In the genomic region with DNA sequence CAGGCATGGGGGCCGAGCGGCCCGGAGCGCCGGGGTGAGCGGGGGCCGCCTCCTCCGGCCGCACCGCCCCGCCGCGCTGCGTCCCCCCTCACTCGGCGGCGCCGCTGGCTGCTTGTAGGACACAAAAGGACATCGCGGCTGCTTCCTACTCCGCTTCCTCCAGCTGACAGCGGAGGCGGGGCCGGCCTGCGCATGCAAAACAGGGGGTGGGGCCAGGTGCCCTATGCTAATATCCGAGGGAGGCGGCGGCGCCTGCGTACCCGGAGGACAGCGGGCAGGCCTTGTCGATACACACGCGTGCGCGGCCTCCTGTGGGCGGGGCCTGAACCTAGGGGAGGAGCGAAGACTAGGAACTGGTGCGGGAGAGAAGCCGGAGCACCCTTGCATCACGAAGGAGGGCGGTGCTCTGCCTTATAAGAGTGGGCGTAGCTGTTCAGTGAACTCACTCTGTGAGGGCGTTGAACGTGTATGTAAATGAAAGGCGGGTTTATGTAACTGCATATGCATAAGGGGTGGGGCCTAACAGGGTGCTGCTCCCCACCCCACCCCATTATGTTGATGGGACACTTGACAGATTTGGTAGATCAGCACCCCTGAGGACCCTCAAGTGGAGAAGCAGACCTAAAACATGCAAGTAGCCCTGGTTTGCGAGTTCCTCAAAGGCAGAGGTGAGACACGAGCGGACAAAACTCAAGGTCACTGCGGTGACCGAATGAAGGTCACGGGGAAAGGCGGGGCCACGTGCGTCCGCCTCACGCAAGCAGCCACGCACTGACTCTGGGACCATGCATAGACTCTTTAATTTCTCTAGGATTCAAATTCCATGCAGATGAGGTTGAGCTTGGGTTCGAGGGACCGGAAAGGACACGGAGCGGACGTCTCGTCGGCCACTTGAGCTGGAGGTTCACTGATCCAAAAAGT, we compare ENCODE assay signal across 8 mouse cellular contexts. TPM values are rescaled to one million over a fixed set of nuclear protein-coding genes. Genes with fewer than 3 reads are reported as not detected.
DNase-seq lines count a peak whose midpoint lies in the region; ATAC-seq and TF ChIP-seq lines count a peak whose summit lies in the region.

A gene (minus strand): TSS at position 167 of the 921 bp plus-strand sequence.

- peak; percentile 52 to 60; a peak in 3 of 4 replicates for TF ChIP-seq POLR2A in MEL (IDR thresholded peaks at IDR 0.05; ENCODE audit: control insufficient read depth in 1 of 2, insufficient read depth in 1 of 2, low read depth in 1 of 2, low read length in 2 of 2, poor library complexity in 1 of 2)
- TF ChIP-seq POLR2A in cerebellum, adult 2 months (IDR thresholded peaks at IDR 0.05; ENCODE audit: borderline replicate concordance, insufficient read depth, low read length): peak; percentile 76

- H3K79me2 ChIP-seq in MEL (ENCODE audit: control insufficient read depth, insufficient read depth, low read length, poor library complexity): peaks cover 15% of the 10 kb centered on the region

- no peak for TF ChIP-seq RAD21 in MEL (IDR thresholded peaks at IDR 0.05; ENCODE audit: low read depth, low read length)

- H3K27me3 ChIP-seq in MEL (ENCODE audit: control insufficient read depth in 1 of 2, insufficient read depth in 2 of 2, low read length in 2 of 2): no peaks in the 10 kb centered on the region
- no peaks in the 10 kb centered on the region for H3K27me3 ChIP-seq in cerebellum, adult 2 months (ENCODE audit: control insufficient read depth, insufficient read depth, low read length)
- peaks cover 37% of the 10 kb centered on the region for H3K27me3 ChIP-seq in forebrain, postnatal 0 days (ENCODE audit: insufficient read depth, low read length)
- H3K27me3 ChIP-seq in lung, embryonic 15.5 days: peaks cover 44% of the 10 kb centered on the region

- peaks cover 0 to 5% of the 10 kb centered on the region in 2 experiments; a peak in 2 of 4 replicates for H3K36me3 ChIP-seq in MEL (ENCODE audit: control insufficient read depth in 1 of 2, insufficient read depth in 2 of 2, low read length in 2 of 2)
- peaks cover 4% of the 10 kb centered on the region; the same call in 1 of the 2 replicates for H3K36me3 ChIP-seq in forebrain, postnatal 0 days (ENCODE audit: insufficient read depth)
- H3K36me3 ChIP-seq in lung, embryonic 15.5 days: no peaks in the 10 kb centered on the region

- peaks cover 0 to 10% of the 10 kb centered on the region in 2 experiments; a peak in 1 of 4 replicates for H3K4me1 ChIP-seq in MEL (ENCODE audit: control insufficient read depth in 1 of 2, insufficient read depth in 2 of 2, low read length in 2 of 2)
- peaks cover 14% of the 10 kb centered on the region for H3K4me1 ChIP-seq in cerebellum, adult 2 months (ENCODE audit: control insufficient read depth, insufficient read depth, low read length)
- peaks cover 10% of the 10 kb centered on the region for H3K4me1 ChIP-seq in forebrain, postnatal 0 days (ENCODE audit: insufficient read depth)
- H3K4me1 ChIP-seq in lung, embryonic 15.5 days: peaks cover 35% of the 10 kb centered on the region

- H3K9ac ChIP-seq in MEL (ENCODE audit: control insufficient read depth, low read depth, low read length, poor library complexity, severe bottlenecking): peak within 1 kb of the TSS; percentile 88
- H3K9ac ChIP-seq in forebrain, postnatal 0 days: peak within 1 kb of the TSS; percentile 84
- peak within 1 kb of the TSS; percentile 70 for H3K9ac ChIP-seq in lung, embryonic 15.5 days

- DNase-seq in MEL (ENCODE audit: low read depth, low spot score): peak; percentile 100
- DNase-seq in cerebellum, adult 2 months: peak; percentile 100
- DNase-seq in forebrain, postnatal 0 days: peak; percentile 99
- peak; percentile 100 for DNase-seq in heart, postnatal 4 days
- peak; percentile 100 for DNase-seq in layer of hippocampus, adult 8-10 months (ENCODE audit: low spot score in 2 of 2)
- DNase-seq in ovary, adult 18-20 months (ENCODE audit: low spot score): peak; percentile 100
- peak; percentile 100 for DNase-seq in thymus, postnatal 0 days (ENCODE audit: low spot score)

- ATAC-seq in forebrain, postnatal 0 days: peak; percentile 97
- peak; percentile 95 for ATAC-seq in lung, embryonic 15.5 days (ENCODE audit: borderline replicate concordance, extremely low read depth, low FRiP score, low TSS enrichment)

- TF ChIP-seq EP300 in MEL (IDR thresholded peaks at IDR 0.05; ENCODE audit: low read depth in 1 of 2, low read length in 2 of 2): no peak

- no peaks in the 10 kb centered on the region for H3K9me3 ChIP-seq in MEL (replicated peaks; ENCODE audit: insufficient read depth, low read length)
- H3K9me3 ChIP-seq in forebrain, postnatal 0 days (ENCODE audit: low read length): no peaks in the 10 kb centered on the region
- H3K9me3 ChIP-seq in lung, embryonic 15.5 days: no peaks in the 10 kb centered on the region

- under 1% methylated on average over 64 of the region's 66 CpGs for whole genome bisulfite sequencing in cerebellum, adult 2 months
- under 1% methylated on average over 66 of the region's 66 CpGs for WGBS in forebrain, postnatal 0 days
- WGBS in lung, embryonic 15.5 days: under 1% methylated on average over 66 of the region's 66 CpGs

- peak within 1 kb of the TSS; percentile 82 for H3K27ac ChIP-seq in MEL (ENCODE audit: control insufficient read depth, low read depth, low read length)
- peak within 1 kb of the TSS; percentile 93 for H3K27ac ChIP-seq in cerebellum, adult 2 months (ENCODE audit: insufficient read depth, low read length)
- peak within 1 kb of the TSS; percentile 85 for H3K27ac ChIP-seq in forebrain, postnatal 0 days (ENCODE audit: low read depth, low read length)
- H3K27ac ChIP-seq in lung, embryonic 15.5 days: peak within 1 kb of the TSS; percentile 79

- H3K4me3 ChIP-seq in MEL (ENCODE audit: control insufficient read depth in 1 of 2, insufficient read depth in 1 of 2, low read depth in 2 of 2, low read length in 2 of 2): peak within 1 kb of the TSS; percentile 83 to 92
- H3K4me3 ChIP-seq in cerebellum, adult 2 months (replicated peaks; ENCODE audit: insufficient read depth, low read depth, low read length): peak within 1 kb of the TSS; percentile 70
- peak within 1 kb of the TSS; percentile 98 for H3K4me3 ChIP-seq in forebrain, postnatal 0 days (ENCODE audit: low read depth, low read length)
- peak within 1 kb of the TSS; percentile 82 for H3K4me3 ChIP-seq in lung, embryonic 15.5 days

- peak within 1 kb of the TSS; percentile 88 for H3K4me2 ChIP-seq in forebrain, postnatal 0 days (ENCODE audit: low read depth)
- peak within 1 kb of the TSS; percentile 76 for H3K4me2 ChIP-seq in lung, embryonic 15.5 days

- TF ChIP-seq CTCF in MEL (IDR thresholded peaks at IDR 0.05 in 2 of 3, conservative IDR thresholded peaks at IDR 0.05 in 1 of 3; ENCODE audit: control insufficient read depth in 1 of 3, insufficient read depth in 1 of 3, low read depth in 2 of 3, low read length in 3 of 3, poor library complexity in 1 of 3, severe bottlenecking in 1 of 3): no peak
- TF ChIP-seq CTCF in cerebellum, adult 2 months (IDR thresholded peaks at IDR 0.05; ENCODE audit: borderline replicate concordance, insufficient read depth, low read depth, low read length): no peak
- TF ChIP-seq CTCF in forebrain, postnatal 0 days (IDR thresholded peaks at IDR 0.05; ENCODE audit: low read depth): no peak; the same call in 1 of the 2 replicates

TF ChIP-seq in MEL, 35 proteins besides CTCF, POLR2A, EP300 and RAD21 (continues in another document):
- TF ChIP-seq TBP (IDR thresholded peaks at IDR 0.05; ENCODE audit: low read depth, low read length) (peak; percentile 86), POLR2AphosphoS2 (IDR thresholded peaks at IDR 0.05; ENCODE audit: low read length) (0 out of 2 replicates have a peak, but pooled peaks have one; percentile 8), SIN3A (IDR thresholded peaks at IDR 0.05; ENCODE audit: low read length) (peak; percentile 81), CHD1 (IDR thresholded peaks at IDR 0.05; ENCODE audit: low read depth, low read length) (no peak), ELF1 (IDR thresholded peaks at IDR 0.05; ENCODE audit: low read depth, low read length) (peak; percentile 77), CHD2 (IDR thresholded peaks at IDR 0.05; ENCODE audit: low read length) (no peak), ZKSCAN1 (IDR thresholded peaks at IDR 0.05; ENCODE audit: low read depth, low read length) (no peak), RCOR1 (IDR thresholded peaks at IDR 0.05; ENCODE audit: low read depth, low read length) (no peak), BHLHE40 (IDR thresholded peaks at IDR 0.05; ENCODE audit: borderline replicate concordance, low read depth, low read length) (no peak), TAL1 (IDR thresholded peaks at IDR 0.05; ENCODE audit: low read length) (no peak), NELFE (IDR thresholded peaks at IDR 0.05; ENCODE audit: low read depth, low read length) (peak; percentile 44), MYB (IDR thresholded peaks at IDR 0.05; ENCODE audit: low read depth, low read length) (peak; percentile 38; the same call in 1 of the 2 replicates), KAT2A (conservative IDR thresholded peaks at IDR 0.05; ENCODE audit: low read depth, low read length) (no peak), GATA1 (IDR thresholded peaks at IDR 0.05; ENCODE audit: low read depth, low read length) (no peak), ETS1 (IDR thresholded peaks at IDR 0.05; ENCODE audit: low read depth, low read length) (peak; percentile 82), E2F4 (IDR thresholded peaks at IDR 0.05; ENCODE audit: borderline replicate concordance, low read depth, low read length) (no peak), ZC3H11A (IDR thresholded peaks at IDR 0.05; ENCODE audit: low read depth, low read length) (no peak), ZMIZ1 (IDR thresholded peaks at IDR 0.05; ENCODE audit: low read depth, low read length) (0 out of 2 replicates have a peak, but pooled peaks have one; percentile 35), SMC3 (IDR thresholded peaks at IDR 0.05; ENCODE audit: low read depth, low read length) (no peak), TCF12 (IDR thresholded peaks at IDR 0.05; ENCODE audit: low read depth, low read length) (0 out of 2 replicates have a peak, but pooled peaks have one; percentile 5), GABPA (IDR thresholded peaks at IDR 0.05; ENCODE audit: low read depth, low read length) (no peak)

RNA-seq across cellular contexts. Expression of the gene that starts here (rescaled TPM):
- 30.5 and 40.9 TPM in 2 replicates for total RNA-seq in MEL (2012; rRNA removed)
- 10 to 100 TPM in 1 of 2 experiments, not detected in 1; 32.5 TPM for polyA plus RNA-seq in MEL (2012; ENCODE audit: insufficient read depth in 1 of 2, insufficient read length in 2 of 2, low read depth in 1 of 2, low replicate concordance in 2 of 2, missing spikeins in 1 of 2)
- polyA plus RNA-seq in cerebellum, adult 2 months (2012; rRNA removed): 95.3 and 103 TPM in 2 replicates
- total RNA-seq in forebrain, postnatal 0 days (2014; rRNA removed): 42.6 and 43.0 TPM in 2 replicates
- 6.4 and 8.4 TPM in 2 replicates for polyA plus RNA-seq in forebrain, postnatal 0 days (2015; fragmentation: Nextera tagmentation; extraction: Ambion mirVana)
- 100 to 1,000 TPM; 111 to 119 TPM for total RNA-seq in heart, postnatal 4 days (2021)
- 10 to 100 TPM; 54.2 to 76.0 (median 64.8) TPM for total RNA-seq in layer of hippocampus, adult 8-10 months (2022)
- 9.3 and 9.5 TPM in 2 replicates for polyA plus RNA-seq in lung, embryonic 15.5 days (2015; fragmentation: Nextera tagmentation; extraction: Ambion mirVana)
- polyA plus RNA-seq in thymus, postnatal 0 days (2015; fragmentation: Nextera tagmentation; extraction: Ambion mirVana): 11.4 and 13.7 TPM in 2 replicates

Comparison
In these comparisons a context has a peak if more than half of its experiments do, and no peak if none do; other contexts are left out.
1. Peak in every context shown above with its lines: DNase-seq, ATAC-seq, H3K4me3 ChIP-seq and H3K27ac ChIP-seq.